Mouse (Mus musculus) brain, embryonic 14.5 days (tissue): ENCODE data around the gene Atp2b2.

ENCODE experiments used
- CTCF ChIP-seq: fragments of 200-500 bp; IDR thresholded peaks from 2 replicates; pipeline ENCODE4 v1.5.1; 2012; ENCODE audit warnings: inconsistent platforms, mild to moderate bottlenecking, moderate library complexity, borderline replicate concordance; ENCODE audit not compliant: insufficient read depth, insufficient read length; ENCODE audit errors: extremely low read depth
- POLR2A ChIP-seq: fragments of 200-500 bp; IDR thresholded peaks from 2 replicates; pipeline ENCODE4 v1.6.1; 2012; ENCODE audit warnings: mild to moderate bottlenecking, inconsistent platforms, borderline replicate concordance; ENCODE audit not compliant: poor library complexity, insufficient read depth, insufficient read length, severe bottlenecking; ENCODE audit errors: extremely low read depth

- no peak for TF ChIP-seq CTCF
- TF ChIP-seq POLR2A: no peak
Observed at GRCm38 (mm10) chr6:113904406-113904805, 138.0 kb downstream of the Atp2b2 start.
